Mouse (Mus musculus): ENCODE measurements around the gene Pgls.

GRCm38 (mm10) chr8:71567587-71567986, 24.4 kb upstream of the Pgls start:
- TF ChIP-seq CTCF (IDR thresholded peaks at IDR 0.05; ENCODE audit: low read depth) (no peak), EP300 (IDR thresholded peaks at IDR 0.05; ENCODE audit: low read depth) (no peak)

Data from heart, postnatal 0 days (tissue).